Mouse (Mus musculus): Measurements from ENCODE around the gene Cdh23. TPM values are rescaled to one million over a fixed set of nuclear protein-coding genes. Genes with fewer than 3 reads are reported as not detected.

Gene Cdh23
- polyA plus RNA-seq, 1 experiment from 2014 or later: 0.35 TPM

DNA sequence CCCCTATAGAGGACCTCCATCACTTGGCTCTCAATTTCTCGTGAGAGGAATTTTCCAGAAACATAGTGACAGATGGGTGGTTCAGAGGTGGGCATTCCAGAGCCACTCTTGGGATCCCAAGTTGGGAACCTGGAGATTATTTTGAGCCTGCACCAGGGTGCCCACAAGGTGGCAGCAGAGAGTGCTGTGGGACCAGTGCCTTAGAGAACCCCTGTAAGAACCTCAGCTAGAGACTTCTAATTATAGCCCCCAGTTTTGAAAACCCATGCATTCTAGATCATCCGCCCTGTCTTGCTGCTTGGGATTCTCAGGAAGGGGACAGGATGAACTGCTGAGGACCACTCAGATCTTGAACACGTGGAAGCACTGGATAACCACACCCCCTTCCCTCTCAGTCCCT is 278.2 kb downstream of the Cdh23 start:
- Histone ChIP-seq H3K27ac (ENCODE audit: low read length) (no peak overlapping the region), H3K4me3 (ENCODE audit: low read depth, low read length) (no peak overlapping the region), H3K9me3 (ENCODE audit: low read length) (no peaks in the 10 kb centered on the region), H3K36me3 (ENCODE audit: insufficient read depth, low read length) (no peaks in the 10 kb centered on the region), H3K4me1 (ENCODE audit: insufficient read depth, low read depth, low read length) (no peaks in the 10 kb centered on the region), H3K9ac (replicated peaks; ENCODE audit: low read depth) (no peak overlapping the region), H3K27me3 (replicated peaks; ENCODE audit: insufficient read depth, low read length) (no peaks in the 10 kb centered on the region), H3K4me2 (replicated peaks; ENCODE audit: low read depth, low read length) (no peak overlapping the region)
- ATAC-seq (peak; percentile 16; the same call in 1 of the 2 replicates), DNase-seq (ENCODE audit: low spot score) (peak; percentile 71)
- TF ChIP-seq EP300 (IDR thresholded peaks at IDR 0.05) (no peak), CTCF (IDR thresholded peaks at IDR 0.05) (peak; percentile 79)
- 9% methylated on average over 3 of the region's 3 CpGs for WGBS

DNA sequence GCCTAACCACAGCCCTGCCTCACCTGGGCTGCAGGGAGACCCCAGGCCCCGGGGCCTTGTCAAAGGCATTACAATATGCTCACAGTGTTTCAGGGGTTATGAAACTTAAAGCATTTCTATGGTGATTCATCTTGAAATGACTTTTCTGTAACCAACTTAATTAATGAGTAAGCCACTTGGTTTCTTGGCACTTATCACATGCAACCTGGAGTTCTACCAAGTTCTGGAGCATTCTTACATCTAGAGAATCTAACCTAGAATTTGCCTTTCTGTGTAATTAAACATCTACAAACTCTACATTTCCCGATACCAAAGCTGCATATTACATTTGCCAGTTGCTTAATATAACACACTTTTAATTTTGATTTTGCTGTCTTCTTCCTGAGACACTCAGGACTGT is 279.2 kb downstream of the Cdh23 start:
- ATAC-seq: no peak

DNA sequence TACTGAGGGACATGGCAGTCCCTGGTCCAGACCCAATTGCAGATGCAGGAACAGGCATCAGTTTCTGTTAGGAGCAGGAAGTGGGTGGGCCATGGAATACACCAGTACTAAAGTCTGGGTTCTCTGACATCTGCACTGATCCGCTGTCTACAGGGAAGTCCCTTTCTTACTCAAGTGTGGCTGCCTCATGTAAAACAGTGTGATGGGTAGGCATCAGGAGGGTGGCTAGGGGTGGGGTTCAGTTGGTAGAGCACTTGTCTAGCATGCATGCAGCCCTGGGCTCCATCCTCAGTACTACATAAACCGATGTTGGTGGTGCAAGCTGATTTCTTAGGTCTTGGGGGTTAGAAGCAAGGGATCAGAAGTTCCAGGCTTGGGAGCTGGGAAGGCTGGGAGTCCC is 282.5 kb downstream of the Cdh23 start:
- Histone ChIP-seq H3K36me3 (ENCODE audit: insufficient read depth, low read length) (no peaks in the 10 kb centered on the region), H3K27ac (ENCODE audit: low read length) (no peak overlapping the region), H3K4me3 (ENCODE audit: low read depth, low read length) (no peak overlapping the region), H3K9me3 (ENCODE audit: low read length) (no peaks in the 10 kb centered on the region), H3K9ac (replicated peaks; ENCODE audit: low read depth) (no peak overlapping the region), H3K27me3 (replicated peaks; ENCODE audit: insufficient read depth, low read length) (no peaks in the 10 kb centered on the region), H3K4me2 (replicated peaks; ENCODE audit: low read depth, low read length) (no peak overlapping the region), H3K4me1 (ENCODE audit: insufficient read depth, low read depth, low read length) (no peaks in the 10 kb centered on the region)
- DNase-seq (ENCODE audit: low spot score): no peak
- ATAC-seq: no peak
- TF ChIP-seq EP300 (IDR thresholded peaks at IDR 0.05): no peak
- WGBS: 70% methylated on average over 2 of the region's 2 CpGs

More for the DNA sequence above, 279.2 kb downstream of the Cdh23 start:
- Histone ChIP-seq H3K4me2 (replicated peaks; ENCODE audit: low read depth, low read length) (no peak overlapping the region), H3K4me1 (ENCODE audit: insufficient read depth, low read depth, low read length) (no peaks in the 10 kb centered on the region), H3K27ac (ENCODE audit: low read length) (no peak overlapping the region), H3K36me3 (ENCODE audit: insufficient read depth, low read length) (no peaks in the 10 kb centered on the region), H3K4me3 (ENCODE audit: low read depth, low read length) (no peak overlapping the region), H3K9me3 (ENCODE audit: low read length) (no peaks in the 10 kb centered on the region), H3K27me3 (replicated peaks; ENCODE audit: insufficient read depth, low read length) (no peaks in the 10 kb centered on the region), H3K9ac (replicated peaks; ENCODE audit: low read depth) (no peak overlapping the region)
- TF ChIP-seq EP300 (IDR thresholded peaks at IDR 0.05): no peak
- TF ChIP-seq CTCF (IDR thresholded peaks at IDR 0.05): no peak
- WGBS: 65% methylated on average over 2 of the region's 2 CpGs
- no peak for DNase-seq (ENCODE audit: low spot score)

DNA sequence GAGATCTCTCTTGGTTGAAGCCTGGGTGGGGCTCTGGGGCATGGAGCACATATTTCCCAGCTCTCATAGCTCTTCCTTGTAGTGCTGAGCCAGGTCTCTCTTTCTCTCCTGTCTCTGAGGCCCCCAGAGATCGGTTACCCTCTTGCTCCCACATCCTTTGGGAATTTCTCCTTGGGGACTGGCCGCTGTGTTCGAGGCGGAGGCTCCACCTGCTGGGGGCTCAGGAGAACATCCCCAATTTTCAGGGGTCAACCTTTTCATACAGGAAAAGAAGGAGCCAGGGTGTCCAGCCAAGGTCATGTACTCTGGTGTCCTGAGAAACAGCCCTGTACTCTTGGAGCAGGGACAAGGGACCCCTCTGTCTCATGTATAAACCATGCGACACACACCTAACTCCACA is 284.5 kb downstream of the Cdh23 start:
- 27% methylated on average over 5 of the region's 5 CpGs for WGBS
- H3K36me3 ChIP-seq (ENCODE audit: insufficient read depth, low read length): no peaks in the 10 kb centered on the region
- no peak overlapping the region for H3K4me3 ChIP-seq (ENCODE audit: low read depth, low read length)
- no peak for ATAC-seq
- H3K4me2 ChIP-seq (replicated peaks; ENCODE audit: low read depth, low read length): no peak overlapping the region
- peak; percentile 43 for DNase-seq (ENCODE audit: low spot score)
- no peak overlapping the region for H3K9ac ChIP-seq (replicated peaks; ENCODE audit: low read depth)
- H3K27ac ChIP-seq (ENCODE audit: low read length): no peak overlapping the region
- H3K4me1 ChIP-seq (ENCODE audit: insufficient read depth, low read depth, low read length): no peaks in the 10 kb centered on the region
- H3K9me3 ChIP-seq (ENCODE audit: low read length): no peaks in the 10 kb centered on the region
- no peaks in the 10 kb centered on the region for H3K27me3 ChIP-seq (replicated peaks; ENCODE audit: insufficient read depth, low read length)
- TF ChIP-seq CTCF (IDR thresholded peaks at IDR 0.05) (peak; percentile 73), EP300 (IDR thresholded peaks at IDR 0.05) (no peak)

DNA sequence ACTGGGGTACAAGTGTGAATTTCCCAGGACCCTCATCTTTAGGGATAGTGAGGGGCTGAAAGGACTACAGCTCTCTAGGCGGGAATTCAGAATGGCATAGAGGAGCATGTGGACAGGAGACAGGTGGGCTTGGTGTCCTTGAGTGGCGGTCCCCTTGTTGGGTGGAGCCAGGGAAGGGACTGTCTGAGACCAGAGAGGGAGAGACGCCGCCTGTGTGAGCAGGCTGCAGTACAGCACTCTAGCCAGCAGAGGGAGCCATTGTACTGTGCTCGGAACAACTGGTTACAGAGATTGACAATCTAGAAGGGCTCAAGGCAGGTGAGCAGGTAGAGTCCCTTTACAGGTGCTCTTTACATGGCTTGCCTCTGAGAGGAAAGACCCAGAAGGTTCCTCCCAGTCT is 288.5 kb downstream of the Cdh23 start:
- DNase-seq (ENCODE audit: low spot score): peak; percentile 63
- WGBS: 5% methylated on average over 5 of the region's 5 CpGs
- no peak for TF ChIP-seq EP300 (IDR thresholded peaks at IDR 0.05)
- TF ChIP-seq CTCF (IDR thresholded peaks at IDR 0.05): peak; percentile 99

DNA sequence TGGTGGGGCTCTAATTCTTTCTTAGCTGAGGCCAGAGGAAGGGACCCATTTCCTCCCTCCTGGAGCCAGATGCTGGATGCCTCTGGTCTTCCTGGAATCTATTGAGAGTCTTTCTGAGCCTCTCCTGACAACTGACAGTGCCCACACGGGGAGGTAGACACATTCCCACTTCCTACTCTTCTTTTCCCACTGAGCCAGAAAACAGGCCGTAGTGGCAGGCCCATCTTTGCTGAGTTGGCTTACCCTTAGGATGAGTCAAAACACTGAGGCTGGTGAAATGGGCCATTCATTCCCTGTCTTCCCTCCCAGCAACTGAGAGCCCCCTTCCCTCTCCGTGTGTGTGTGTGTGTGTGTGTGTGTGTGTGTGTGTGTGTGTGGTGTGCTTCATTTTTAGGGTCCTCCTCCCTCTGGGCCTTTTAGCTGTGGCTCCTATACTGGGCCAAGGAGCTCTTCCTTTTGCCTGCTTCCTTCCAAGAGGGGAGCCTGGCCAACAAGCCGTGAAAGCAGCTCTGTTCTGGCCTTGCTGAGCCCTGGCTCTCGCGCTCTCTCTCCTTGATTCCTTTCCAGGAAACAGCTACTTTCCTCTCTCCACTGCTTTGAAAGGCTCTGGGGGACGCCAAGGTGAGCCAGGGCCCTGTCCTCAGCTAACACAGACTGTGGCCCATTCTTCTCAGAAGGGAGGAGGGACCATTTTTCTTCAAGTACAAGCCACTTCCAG is 290.7 kb downstream of the Cdh23 start:
- no peak overlapping the region for H3K9ac ChIP-seq (replicated peaks; ENCODE audit: low read depth)
- H3K4me3 ChIP-seq (ENCODE audit: low read depth, low read length): no peak overlapping the region
- H3K27ac ChIP-seq (ENCODE audit: low read length): no peak overlapping the region
- no peaks in the 10 kb centered on the region for H3K36me3 ChIP-seq (ENCODE audit: insufficient read depth, low read length)
- TF ChIP-seq EP300 (IDR thresholded peaks at IDR 0.05) (no peak), CTCF (IDR thresholded peaks at IDR 0.05) (no peak)
- H3K4me2 ChIP-seq (replicated peaks; ENCODE audit: low read depth, low read length): no peak overlapping the region
- H3K9me3 ChIP-seq (ENCODE audit: low read length): no peaks in the 10 kb centered on the region
- no peak for DNase-seq (ENCODE audit: low spot score)
- WGBS: 28% methylated on average over 7 of the region's 7 CpGs
- no peak for ATAC-seq
- no peaks in the 10 kb centered on the region for H3K4me1 ChIP-seq (ENCODE audit: insufficient read depth, low read depth, low read length)
- no peaks in the 10 kb centered on the region for H3K27me3 ChIP-seq (replicated peaks; ENCODE audit: insufficient read depth, low read length)

More for the DNA sequence above, 288.5 kb downstream of the Cdh23 start:
- Histone ChIP-seq H3K4me2 (replicated peaks; ENCODE audit: low read depth, low read length) (no peak overlapping the region), H3K4me1 (ENCODE audit: insufficient read depth, low read depth, low read length) (no peaks in the 10 kb centered on the region), H3K4me3 (ENCODE audit: low read depth, low read length) (no peak overlapping the region), H3K27me3 (replicated peaks; ENCODE audit: insufficient read depth, low read length) (no peaks in the 10 kb centered on the region), H3K36me3 (ENCODE audit: insufficient read depth, low read length) (no peaks in the 10 kb centered on the region), H3K9me3 (ENCODE audit: low read length) (no peaks in the 10 kb centered on the region), H3K27ac (ENCODE audit: low read length) (no peak overlapping the region), H3K9ac (replicated peaks; ENCODE audit: low read depth) (no peak overlapping the region)
- ATAC-seq: 0 out of 2 replicates have a peak, but pooled peaks have one; percentile 30

Measured in lung, postnatal 0 days (tissue).